Mouse (Mus musculus) cerebellum, adult 8-10 months (tissue): ENCODE measurements around the gene Prn.

Source experiments
- DNase-seq: peaks from one replicate; pipeline ENCODE4 v3.0.0; 2022

Gene Prn

DNA sequence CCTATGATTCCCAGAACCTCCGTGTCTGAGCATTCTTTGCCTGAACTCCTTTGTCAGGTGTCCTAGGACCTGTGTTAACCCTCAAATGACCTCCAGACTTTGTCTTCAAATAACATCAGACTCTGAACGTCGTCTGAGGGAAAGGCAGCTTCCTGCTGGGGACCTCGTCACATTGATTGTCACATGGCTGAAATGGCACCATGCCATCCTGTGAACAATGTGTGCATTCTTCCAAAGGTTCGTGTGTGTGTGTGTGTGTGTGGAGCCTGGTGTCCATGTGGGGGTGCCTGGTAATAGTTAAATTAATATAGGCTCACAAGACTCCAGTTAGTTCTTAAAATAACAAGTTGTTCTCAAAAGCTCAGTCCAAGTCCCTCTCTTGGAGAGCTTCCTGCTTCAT, 87.6 kb downstream of the Prn start:
- DNase-seq: no peak

DNA sequence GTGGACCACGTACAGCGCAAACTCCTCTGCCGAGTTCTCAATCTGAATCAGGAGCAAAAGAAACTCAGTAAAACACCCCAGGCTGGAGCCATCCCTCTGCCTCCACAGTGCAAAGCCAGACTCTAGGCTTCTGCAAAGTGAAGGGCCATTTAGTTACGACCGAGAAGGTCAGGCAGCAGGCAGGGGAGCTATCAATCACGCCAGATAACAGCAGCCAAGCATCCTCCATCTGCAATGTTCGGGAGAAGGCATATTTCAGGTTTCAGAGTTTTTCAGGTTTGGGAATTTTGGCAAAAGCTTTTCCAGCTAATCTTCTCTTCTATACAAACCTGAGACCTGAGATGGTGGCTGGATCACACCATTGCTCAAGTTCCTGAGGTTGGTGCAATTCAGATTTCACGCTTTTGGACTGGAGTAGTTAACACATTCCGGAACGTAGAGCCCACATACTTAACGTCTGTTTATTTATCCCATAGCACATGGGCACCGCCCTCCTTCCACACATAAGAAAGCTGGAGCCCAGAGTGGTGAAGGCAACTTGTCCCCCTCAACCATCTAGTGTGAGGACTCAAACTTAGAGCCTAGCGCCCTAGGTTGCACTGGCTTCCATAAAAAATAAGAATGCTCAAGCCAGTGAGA, 92.1 kb downstream of the Prn start:
- DNase-seq: no peak

GRCm38 (mm10) chr2:132003916-132004315, 94.2 kb downstream of the Prn start:
- no peak for DNase-seq

DNA sequence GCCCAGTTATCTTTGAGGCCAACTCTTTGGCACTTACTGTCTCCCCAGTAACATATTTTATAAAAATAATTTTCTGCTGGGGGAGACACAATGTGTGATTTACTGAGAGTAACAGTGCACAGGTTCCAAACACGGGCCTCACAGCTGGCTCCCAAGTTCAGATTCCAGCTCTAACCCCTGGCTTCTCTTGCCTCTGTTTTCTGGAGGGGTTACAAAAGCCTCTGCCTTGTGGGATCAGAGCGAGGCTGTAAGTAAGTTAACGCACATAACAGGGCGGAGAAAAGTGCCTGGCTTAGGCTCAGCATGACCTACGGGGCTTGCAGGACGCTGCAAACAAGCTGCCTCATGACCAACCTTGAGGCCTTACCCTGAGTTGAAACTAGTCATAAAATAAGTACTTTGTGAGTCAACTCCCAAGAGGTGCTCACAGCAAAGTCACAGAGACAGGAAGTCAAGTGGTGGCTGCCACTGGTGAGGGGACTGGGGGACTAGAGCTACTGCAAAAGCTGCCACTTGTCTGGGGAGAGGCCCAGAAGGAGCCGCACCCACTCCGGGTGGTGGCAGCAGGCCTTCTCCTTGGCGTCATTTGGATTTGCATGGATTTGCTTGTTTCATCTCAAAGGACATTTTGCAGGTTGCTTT, 94.9 kb downstream of the Prn start:
- DNase-seq: no peak

GRCm38 (mm10) chr2:132005445-132005844, 95.7 kb downstream of the Prn start:
- no peak for DNase-seq
